Mouse (Mus musculus) 3134 (cell line): Measurements from ENCODE around the gene Tomm40.
"Not testable (repeated sequence)": the region's sequence is repeated elsewhere in the genome, so short reads cannot be mapped to it uniquely, and the experiment has no call there.

ENCODE experiments used
- DNase-seq: peaks from one replicate; pipeline ENCODE4 v3.0.0-alpha.2; 2011; ENCODE audit warnings: low spot score; ENCODE audit not compliant: insufficient read length; ENCODE audit errors: extremely low read depth

Tomm40 gene

DNA sequence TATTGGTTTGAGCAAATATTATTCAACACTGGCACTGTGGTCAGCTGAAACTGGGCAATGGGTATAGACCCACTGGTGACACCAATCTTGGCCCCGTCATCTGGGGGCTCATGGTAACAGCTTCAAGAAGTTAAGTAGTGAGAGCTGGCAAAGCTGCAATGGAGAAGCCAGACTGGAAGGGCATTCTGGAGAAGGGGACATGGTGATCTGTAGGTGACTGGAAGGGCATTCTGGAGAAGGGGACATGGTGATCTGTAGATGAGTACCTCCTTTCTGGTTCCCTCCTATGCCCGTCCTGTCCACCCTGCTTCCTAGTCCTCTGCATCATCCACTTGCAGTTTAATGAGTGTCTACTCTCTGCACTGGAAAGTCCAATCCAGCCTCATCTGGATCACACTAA lies 26.6 kb downstream of the Tomm40 start:
- DNase-seq = no peak

DNA sequence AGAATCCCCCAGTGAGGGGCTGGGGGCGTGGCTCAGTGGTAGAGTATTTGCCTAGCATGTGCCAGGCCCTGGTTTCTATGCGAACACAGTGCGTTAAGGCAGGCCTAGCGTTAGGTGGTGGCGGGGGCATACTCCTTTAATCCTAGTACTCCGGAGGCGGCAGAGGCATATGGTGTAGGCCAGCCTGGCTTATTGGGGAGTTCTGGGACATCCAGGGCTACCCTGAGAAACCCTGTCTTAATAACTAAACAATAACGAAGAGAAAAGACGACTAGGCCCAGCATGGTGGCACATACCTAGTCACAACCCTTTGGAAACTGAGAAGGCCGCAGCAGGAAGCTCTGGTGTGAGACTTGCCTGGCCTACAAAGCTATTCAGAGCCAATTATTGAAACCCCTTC lies 27.1 kb downstream of the Tomm40 start:
- DNase-seq = no peak

DNA sequence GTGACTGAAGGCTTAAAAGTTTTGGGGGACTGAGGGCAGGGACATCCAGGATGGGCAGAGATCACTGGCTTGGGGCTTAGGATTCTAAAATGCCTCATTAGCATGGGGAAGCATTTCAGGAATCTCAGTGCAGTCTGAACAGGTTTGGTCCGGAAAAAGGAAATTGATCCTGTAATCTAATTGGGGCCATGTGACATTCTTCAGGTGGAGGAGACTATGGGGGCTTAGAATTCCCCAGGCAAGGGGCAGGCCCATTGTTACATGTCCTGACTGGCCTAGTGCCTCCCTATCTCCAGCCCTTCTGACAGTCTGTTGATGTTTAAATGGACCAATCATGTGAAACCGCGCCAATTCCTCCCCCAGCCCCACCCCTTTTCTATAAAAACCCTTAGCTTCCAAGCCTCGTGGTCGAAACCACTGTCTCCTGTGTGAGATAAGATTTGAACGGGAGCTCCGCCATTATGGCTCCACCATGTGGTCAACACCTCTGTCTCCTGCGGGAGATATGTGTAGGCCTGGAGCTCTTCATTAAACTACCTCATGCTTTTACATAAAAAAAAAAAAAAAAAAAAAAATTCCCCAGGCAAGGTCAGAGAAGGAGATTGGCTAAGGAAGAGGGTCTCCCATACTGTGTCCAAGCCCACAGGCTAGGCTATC lies 28.2 kb downstream of the Tomm40 start:
- DNase-seq = not testable (repeated sequence)

DNA sequence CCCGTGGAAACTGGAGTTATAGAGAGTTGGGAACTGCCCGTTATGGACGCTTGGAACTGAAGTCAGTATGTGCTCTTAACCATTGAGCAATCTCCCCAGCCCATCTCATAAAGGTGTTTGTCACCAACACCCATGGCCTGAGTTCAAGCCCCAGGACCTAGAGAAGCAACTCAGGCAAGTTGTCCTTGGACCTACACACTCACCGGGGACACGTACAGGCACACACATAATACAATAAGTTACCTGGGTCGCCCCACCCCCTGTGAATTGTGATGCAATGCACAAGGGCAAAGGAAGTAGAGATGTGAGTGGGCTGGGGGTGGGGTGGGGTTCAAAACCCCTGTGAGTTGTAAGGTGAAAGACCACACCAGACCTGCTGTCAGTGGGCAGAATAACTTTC lies 28.7 kb downstream of the Tomm40 start:
- no peak for DNase-seq

DNA sequence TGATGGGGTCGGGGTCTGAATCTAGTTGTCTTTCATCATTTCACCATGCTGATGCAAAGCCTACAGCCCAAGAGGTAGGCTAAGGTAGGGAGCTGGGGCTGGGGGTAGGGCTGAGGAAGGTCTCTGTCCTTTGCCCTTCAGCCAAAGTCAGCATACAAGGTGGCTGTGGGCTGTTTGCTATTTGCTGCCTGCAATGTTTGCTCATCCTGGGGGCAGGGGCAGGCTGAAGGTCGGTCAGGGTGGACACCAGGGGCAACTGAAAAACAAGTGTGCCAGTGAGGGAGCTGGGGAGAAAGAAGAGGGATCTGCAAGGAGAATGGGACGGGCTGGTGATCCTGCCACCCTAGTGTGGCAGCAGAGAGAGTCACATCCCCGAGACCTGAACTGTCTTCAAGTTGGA lies 29.9 kb downstream of the Tomm40 start:
- no peak for DNase-seq

DNA sequence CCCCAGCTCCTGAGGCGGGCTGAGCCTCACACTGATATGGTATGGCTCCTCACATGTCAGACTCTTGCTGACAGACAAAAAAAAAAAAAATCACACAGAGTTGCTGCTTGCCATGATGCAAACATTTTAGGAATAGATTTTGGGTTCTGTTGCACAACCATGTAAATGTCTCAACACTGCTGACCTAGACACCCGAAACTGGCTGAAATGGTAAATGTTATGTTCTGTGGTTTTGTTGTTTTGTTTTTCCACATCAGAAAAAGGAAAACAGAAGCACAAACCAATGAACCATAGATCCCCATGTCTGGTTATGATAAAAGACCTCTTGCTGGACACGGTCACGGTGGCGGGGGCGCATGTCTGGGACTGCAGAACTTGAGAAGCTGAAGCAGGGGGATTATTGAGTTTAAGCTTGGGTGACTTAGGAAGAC lies 31.5 kb downstream of the Tomm40 start:
- DNase-seq = no peak

DNA sequence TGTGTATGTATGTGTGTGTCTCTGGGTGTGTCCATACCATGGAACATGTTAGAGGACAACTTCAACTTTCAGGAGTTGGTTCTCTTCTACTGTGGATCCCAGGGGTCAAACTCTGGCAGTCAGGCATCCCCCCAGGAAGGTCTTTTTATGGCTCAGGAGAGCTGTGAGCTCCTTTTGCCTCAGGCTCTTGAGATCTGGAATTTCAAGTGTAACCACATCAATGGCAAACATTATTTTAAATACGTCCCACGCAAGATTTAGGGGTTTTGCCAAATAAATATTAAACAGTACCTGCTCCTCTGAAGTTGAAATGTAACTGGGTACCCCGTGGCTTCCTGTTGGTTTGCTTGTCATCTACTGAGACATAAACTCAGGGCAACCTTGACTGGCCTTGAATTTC lies 32.3 kb downstream of the Tomm40 start:
- DNase-seq = no peak

DNA sequence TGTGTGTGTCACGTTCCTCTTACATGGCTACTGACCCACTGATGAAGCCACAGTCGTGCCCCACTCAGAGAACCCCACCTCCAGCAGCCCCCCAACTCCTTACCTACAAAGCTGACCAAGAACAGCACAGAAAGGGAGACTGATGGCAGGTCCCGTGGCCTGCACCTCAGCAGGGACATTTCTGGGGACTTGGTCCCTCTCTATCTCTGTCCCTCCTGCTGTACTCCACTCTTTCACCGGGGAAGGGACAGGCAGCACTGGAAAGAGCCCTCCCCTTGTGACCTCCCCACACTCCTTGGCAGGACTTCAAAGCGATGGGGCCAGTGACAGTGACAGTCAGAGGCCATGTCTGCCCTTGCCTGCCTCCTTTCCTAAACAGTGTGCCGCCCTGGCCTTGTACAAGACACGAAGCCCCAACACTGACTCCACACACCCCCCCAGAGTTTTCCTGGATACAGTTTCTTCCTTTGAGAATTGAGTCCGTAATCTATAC lies 34.0 kb downstream of the Tomm40 start, which contains the start of the genes Gm44805 and Apoc4:
Gm44805 (minus strand) TSS at position 222 of the 493 bp plus-strand sequence.
Apoc4 (minus strand) TSS at position 278 of the 493 bp plus-strand sequence.
- no peak for DNase-seq

DNA sequence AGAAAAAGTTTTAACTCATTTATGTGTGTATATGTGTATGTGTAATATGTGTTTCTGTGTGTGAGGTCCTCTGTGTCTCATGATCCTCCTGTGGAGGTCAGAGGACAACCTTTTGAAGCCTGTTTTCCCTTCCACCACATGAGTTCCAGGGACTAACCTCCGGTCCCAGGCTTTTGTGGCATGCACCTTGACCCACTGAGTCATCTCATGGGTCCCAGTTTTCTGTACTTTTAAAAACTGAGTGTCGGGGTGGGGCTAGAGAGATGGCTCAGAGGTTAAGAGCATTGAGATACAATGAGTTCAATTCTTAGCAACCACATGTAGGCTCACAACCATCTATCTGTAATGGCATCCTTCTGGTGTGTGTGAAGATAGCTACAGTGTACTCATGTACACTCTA lies 34.5 kb downstream of the Tomm40 start:
- DNase-seq = no peak

DNA sequence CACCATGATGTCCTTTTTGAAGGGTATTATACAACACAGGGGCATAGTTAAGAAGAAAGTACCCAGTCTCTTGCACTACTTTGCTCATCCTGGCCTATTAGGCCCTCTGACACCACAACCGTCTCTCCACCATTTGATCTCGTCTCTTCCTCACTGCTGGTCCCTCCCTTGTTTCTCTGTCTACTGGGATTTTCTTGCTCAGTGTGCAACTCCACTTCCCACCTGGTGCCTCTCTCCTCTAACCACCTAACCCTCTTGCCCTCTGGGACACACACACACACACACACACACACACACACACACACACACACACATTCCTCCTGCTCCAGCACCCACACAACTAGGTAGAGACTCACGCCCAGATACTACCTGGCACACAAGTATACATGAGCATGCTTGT lies 36.3 kb downstream of the Tomm40 start:
- no peak for DNase-seq

DNA sequence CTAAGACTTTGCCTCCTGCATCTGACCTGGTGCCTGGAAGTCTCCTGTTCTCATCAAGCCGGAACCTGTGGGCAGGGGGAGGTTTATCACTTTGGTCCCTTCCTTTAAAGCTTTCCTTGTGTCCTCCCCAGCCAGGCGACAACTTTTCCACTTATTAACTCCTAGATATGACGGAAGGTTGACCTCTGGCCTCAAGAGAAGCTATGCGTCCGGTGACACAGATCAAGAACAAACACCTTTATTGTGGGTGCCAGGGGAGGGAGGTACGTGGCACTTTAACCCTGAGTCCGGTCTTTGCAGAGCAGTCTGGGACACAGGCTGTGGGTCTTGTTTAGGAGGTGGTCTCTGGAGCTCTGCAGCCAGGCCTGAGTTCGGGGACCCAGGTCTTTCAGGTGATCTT lies 37.4 kb downstream of the Tomm40 start, which contains the start of gene Apoc2:
Apoc2 (minus strand) TSS at position 70 of the 400 bp plus-strand sequence.
- no peak for DNase-seq

DNA sequence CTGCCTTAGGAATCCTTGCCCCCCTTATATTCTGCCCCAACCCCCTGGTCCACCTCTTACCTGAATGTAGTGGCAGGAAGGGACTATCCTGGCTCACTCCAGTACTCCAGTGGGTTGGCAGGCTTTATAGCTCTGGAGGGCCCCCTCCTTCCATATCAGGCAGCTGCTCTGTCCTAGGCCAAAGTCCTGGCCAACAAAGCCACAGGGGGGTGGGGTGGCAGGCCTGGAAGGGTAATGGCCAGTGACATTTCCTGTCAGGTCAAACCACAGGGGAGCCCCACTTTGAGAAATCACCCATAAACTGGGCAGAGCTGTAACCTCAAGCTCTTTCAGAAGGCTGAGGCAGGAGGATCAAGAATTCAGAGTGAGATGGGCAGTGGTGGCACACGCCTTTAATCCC lies 38.6 kb downstream of the Tomm40 start:
- no peak for DNase-seq

DNA sequence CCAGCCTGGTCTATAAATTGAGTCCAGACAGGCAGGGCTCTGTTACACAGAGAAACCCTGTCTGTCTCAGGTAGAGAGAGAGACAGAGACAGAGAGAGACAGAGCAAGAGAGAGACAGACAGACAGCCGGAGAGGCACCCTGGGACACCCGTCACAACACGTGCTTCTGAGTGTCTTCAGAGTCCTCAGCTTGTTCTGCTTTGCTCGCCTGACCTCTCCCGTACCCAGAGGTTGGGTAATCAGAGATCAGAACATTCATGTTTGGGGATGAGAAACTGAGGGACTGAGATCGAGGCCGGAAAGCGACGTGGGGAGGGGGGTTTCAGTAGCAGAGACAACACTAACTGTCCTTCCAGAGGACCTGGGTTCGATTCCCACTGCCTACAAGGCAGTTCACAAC lies 39.4 kb downstream of the Tomm40 start:
- DNase-seq = no peak

DNA sequence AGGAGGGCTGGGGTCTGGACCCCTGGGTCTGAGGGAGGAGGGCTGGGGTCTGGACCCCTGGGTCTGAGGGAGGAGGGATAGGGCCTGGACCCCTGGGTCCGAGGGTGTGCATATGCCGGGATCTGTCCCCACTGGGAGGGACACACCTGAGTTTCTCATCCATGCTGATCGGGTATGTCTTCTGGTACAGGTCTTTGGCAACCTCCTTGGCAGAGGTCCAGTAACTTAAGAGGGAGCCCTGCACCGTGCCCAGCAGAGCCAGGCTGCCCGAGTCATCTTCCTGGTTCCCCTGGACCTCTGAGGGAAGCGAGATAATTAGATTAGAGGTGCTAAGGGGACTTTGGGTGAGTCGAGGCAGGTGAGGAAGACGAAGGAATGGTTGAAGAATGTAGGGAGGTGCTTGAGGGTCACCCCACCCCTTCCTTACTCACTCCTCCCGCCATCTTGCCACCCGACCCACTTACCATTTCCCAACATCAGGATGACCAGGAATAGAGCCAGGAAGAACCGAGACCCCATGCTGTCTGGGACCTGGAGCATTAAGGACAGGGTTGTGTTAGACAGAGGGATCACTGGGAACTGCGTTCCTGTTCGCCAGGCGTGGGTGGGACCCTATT lies 42.0 kb downstream of the Tomm40 start:
- no peak for DNase-seq

DNA sequence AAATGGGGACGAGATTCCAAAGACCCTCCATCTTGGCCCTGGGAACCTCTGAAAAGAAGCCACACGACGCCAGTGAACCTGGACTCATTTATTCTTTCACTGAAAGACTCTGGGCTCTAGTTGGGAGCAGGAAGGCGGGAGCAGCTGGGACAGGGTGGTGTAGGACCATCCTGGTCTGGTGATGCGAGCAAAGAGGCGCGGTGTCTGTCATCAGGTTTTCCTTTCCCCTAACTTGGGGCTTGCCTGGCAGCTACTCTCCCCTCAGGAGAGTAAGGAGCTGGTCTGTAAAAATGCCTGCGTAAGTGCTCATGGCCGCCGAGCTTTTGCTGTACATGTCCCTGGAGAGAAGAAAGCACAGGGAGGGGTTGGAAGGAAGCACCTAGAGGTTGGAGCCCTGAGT lies 43.7 kb downstream of the Tomm40 start:
- no peak for DNase-seq

DNA sequence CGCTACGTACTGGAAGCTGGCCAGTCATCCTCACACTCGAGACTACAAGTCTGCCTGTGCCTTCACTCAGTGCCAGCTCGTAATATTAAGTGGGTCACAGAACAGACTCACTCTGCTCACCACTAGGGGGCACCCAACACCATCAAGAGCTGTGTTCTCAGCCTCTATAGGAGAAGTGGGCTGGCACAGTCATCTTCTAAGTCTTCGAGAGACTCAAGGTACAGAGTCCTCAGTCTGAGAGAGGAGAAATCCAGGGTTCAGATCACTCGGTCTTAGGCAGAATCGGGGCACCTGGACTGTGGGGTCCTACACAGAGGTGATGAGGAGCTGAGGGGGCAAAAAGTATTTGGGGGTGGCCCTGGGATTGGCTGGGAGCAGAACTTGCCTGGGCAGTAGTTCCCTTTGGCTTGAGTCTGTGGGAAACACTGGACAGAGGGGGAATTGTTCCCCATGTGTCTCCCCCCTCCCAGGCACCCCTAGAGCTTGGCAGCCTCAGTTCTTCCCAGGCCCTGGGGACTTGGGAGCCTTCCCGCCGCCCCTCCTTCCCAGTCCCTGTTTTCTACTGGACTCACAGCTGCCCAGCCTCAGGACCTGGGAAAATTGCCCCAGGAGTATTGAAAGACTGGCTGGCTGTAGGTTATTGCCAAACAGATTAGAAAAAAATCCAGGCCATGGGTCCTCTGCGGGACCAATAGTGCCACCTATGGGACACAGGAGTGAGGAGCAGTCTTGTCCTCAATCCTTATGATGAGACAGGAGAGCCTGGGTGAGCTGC lies 46.1 kb downstream of the Tomm40 start:
- DNase-seq = peak; percentile 63

DNA sequence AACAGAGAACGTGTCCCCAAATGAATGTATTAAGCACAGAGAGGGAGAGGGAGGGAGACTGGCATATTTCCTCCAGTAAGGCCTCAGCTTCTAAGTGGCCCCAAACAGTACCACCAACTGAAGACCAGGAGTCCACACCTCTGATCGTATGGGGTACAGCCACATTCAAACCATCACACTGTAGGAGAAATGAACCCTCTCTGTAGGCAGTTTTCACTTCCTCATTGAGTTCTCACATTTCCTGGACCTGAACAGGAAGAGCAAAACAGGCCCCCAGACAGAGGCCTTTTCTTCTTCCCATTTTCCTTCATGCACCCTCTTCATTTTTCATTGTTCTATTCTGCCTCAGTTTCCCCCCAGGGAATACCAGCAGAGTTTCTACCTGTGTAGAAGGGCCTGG lies 47.8 kb downstream of the Tomm40 start:
- no peak for DNase-seq

DNA sequence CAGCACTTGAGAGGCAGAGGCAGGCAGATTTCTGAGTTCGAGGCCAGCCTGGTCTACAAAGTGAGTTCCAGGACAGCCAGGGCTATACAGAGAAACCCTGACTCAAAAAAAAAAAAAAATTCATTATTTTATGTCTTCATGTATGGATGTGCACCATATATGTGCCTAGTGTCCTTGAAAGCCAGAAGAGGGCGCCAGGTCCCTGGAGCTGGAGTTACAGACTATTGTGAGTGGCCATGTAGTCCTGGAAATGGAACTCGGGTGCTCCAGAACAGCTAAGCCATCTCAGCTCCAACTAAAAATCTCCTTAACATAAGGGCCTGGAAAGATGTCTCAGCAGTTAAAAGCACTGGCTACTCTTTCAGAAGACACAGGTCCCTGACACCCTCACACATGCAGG lies 48.5 kb downstream of the Tomm40 start:
- no peak for DNase-seq

DNA sequence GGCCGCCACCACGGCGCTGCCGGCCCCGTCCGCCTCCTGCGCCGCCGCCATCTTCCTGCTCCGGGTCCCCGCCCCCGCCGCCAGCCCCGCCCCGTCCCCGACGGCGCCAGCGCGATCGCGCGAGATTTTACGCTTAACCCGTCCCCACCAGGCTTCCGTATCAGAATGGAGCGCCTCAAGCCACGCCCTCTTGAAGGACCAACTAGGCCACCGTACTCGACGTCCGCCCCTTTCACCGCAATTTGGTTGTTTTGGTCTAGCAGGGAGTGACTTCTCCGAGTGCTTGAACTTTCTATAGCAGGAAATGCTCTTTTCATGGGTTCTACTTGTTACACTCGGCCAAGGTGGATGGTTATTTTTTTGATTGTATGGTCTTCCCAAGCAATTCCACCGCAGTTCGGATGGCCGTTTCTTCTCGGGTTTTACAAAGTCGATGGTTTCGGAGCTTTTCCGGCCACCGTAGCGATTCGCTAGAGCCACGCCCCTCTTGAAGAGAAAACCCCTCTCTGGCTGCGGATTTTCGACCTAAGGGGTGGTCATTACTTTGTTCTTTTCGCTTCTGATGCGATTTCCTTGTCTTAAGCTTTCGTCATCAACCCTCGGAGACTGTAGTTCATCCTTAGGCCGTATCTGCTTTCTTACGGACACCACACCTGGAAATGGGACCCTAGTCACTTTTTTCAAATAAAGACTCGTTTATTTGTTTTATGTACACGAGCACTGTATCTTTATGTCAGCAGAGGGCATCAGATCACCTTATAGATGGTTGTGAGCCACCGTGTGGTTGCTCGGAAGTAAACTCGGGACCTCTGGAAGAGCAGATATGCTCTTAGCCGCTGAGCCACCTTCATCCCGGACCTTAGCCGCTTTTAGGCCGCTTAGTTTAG lies 50.0 kb downstream of the Tomm40 start, which contains the start of gene Clptm1:
Clptm1 (minus strand) TSS at position 79 of the 887 bp plus-strand sequence.
- peak; percentile 89 for DNase-seq

DNA sequence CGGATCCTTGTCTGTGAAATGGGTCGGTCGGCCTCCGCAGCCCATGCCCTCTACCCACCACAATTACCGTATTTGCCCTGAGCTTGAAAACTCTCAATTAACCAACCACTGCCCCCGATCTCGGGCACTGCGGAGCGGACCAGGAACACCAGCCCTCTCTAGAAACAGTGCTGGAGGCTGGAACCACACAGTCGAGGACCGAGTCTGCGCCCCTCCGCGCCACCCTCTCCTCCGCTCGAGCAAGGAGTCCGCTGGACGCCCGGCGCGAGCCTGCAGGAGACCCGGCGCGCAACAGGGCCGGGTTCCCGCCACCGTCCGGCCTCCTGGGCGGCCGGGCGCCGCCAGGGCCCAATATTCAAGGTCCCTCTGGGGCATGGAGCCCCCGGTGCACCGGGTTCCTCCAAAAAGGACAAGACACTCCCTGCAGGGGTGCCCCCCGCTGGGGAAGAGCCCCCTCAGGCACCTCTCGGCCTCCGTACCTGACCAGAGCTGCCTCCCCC lies 50.7 kb downstream of the Tomm40 start:
- DNase-seq = no peak
